ENCODE assay signal across 16 mouse cellular contexts in genomic region chr13:109350100-109350499, GRCm38 (mm10).
DNase-seq lines count a peak whose midpoint lies in the region; ATAC-seq and TF ChIP-seq lines count a peak whose summit lies in the region.
"Had no signal": no experiment of that assay in that cellular context is flagged by ENCODE, and none has a peak within 500 bp of the region (broad histone marks: within the 10 kb centered on the region; RNA-seq: fewer than 3 reads in every experiment).

No protein-coding gene starts in this region.

- 61% methylated on average over 7 of the region's 7 CpGs for WGBS in forebrain, embryonic 11.5 days
- 85% methylated on average over 7 of the region's 7 CpGs for WGBS in forebrain, embryonic 10.5 days
- WGBS in hindbrain, embryonic 16.5 days, result 30% methylated on average over 7 of the region's 7 CpGs
- WGBS in neural tube, embryonic 13.5 days, result 41% methylated on average over 7 of the region's 7 CpGs

- no peak overlapping the region for H3K9ac ChIP-seq in forebrain, embryonic 11.5 days (ENCODE audit: low read length)
- no peak overlapping the region for H3K9ac ChIP-seq in hindbrain, embryonic 16.5 days (ENCODE audit: low read depth, low read length)
- no peak overlapping the region for H3K9ac ChIP-seq in neural tube, embryonic 13.5 days
- H3K9ac ChIP-seq: lung, embryonic 15.5 days had no signal

- H3K27ac ChIP-seq in forebrain, embryonic 11.5 days (ENCODE audit: low read depth, low read length), result no peak overlapping the region
- no peak overlapping the region for H3K27ac ChIP-seq in forebrain, embryonic 10.5 days
- no peak overlapping the region for H3K27ac ChIP-seq in testis, adult 2 months (ENCODE audit: control insufficient read depth, insufficient read depth, low read depth, low read length)
- peak overlapping the region; percentile 34; the same call in 1 of the 2 replicates for H3K27ac ChIP-seq in hindbrain, embryonic 16.5 days (ENCODE audit: low read depth, low read length)
- no peak overlapping the region for H3K27ac ChIP-seq in neural tube, embryonic 13.5 days (replicated peaks)
- H3K27ac ChIP-seq: lung, embryonic 15.5 days had no signal

- no peaks in the 10 kb centered on the region for H3K9me3 ChIP-seq in forebrain, embryonic 11.5 days (ENCODE audit: control insufficient read depth, low read length)
- no peaks in the 10 kb centered on the region for H3K9me3 ChIP-seq in forebrain, embryonic 10.5 days
- H3K9me3 ChIP-seq in hindbrain, embryonic 16.5 days (ENCODE audit: control insufficient read depth, low read length), result no peaks in the 10 kb centered on the region
- no peaks in the 10 kb centered on the region for H3K9me3 ChIP-seq in neural tube, embryonic 13.5 days
- H3K9me3 ChIP-seq: lung, embryonic 15.5 days; megakaryocyte, embryonic 14.5 days had no signal

- H3K4me1 ChIP-seq in forebrain, embryonic 11.5 days (replicated peaks; ENCODE audit: control insufficient read depth, insufficient read depth, low read length), result 0 out of 2 replicates have a peak, but pooled peaks cover 4% of the 10 kb centered on the region
- H3K4me1 ChIP-seq in forebrain, embryonic 10.5 days, result peaks cover 10% of the 10 kb centered on the region
- peaks cover 4% of the 10 kb centered on the region for H3K4me1 ChIP-seq in testis, adult 2 months (ENCODE audit: control insufficient read depth, insufficient read depth, low read length)
- H3K4me1 ChIP-seq in hindbrain, embryonic 16.5 days (ENCODE audit: control insufficient read depth, insufficient read depth, low read depth, low read length), result no peaks in the 10 kb centered on the region
- peaks cover 9% of the 10 kb centered on the region; the same call in 1 of the 2 replicates for H3K4me1 ChIP-seq in neural tube, embryonic 13.5 days (replicated peaks)
- H3K4me1 ChIP-seq: megakaryocyte, embryonic 14.5 days had no signal

- TF ChIP-seq CTCF in testis, adult 2 months (IDR thresholded peaks at IDR 0.05; ENCODE audit: control insufficient read depth, insufficient read depth, insufficient replicate concordance, low read depth, low read length), result no peak

- no peak overlapping the region for H3K4me3 ChIP-seq in forebrain, embryonic 11.5 days (ENCODE audit: low read depth, low read length)
- no peak overlapping the region for H3K4me3 ChIP-seq in forebrain, embryonic 10.5 days
- peak overlapping the region; percentile 1 for H3K4me3 ChIP-seq in testis, adult 2 months (ENCODE audit: control insufficient read depth, low read depth, low read length)
- H3K4me3 ChIP-seq in hindbrain, embryonic 16.5 days (ENCODE audit: low read length), result no peak overlapping the region
- H3K4me3 ChIP-seq in neural tube, embryonic 13.5 days, result no peak overlapping the region
- H3K4me3 ChIP-seq: lung, embryonic 15.5 days; megakaryocyte, embryonic 14.5 days had no signal

- H3K27me3 ChIP-seq in forebrain, embryonic 11.5 days (ENCODE audit: control insufficient read depth, insufficient read depth, low read length), result no peaks in the 10 kb centered on the region
- H3K27me3 ChIP-seq in forebrain, embryonic 10.5 days (ENCODE audit: poor library complexity, severe bottlenecking), result no peaks in the 10 kb centered on the region
- no peaks in the 10 kb centered on the region for H3K27me3 ChIP-seq in testis, adult 2 months (ENCODE audit: control insufficient read depth, insufficient read depth, low read length)
- H3K27me3 ChIP-seq in hindbrain, embryonic 16.5 days (replicated peaks; ENCODE audit: control insufficient read depth, insufficient read depth, low read length), result no peaks in the 10 kb centered on the region
- H3K27me3 ChIP-seq in neural tube, embryonic 13.5 days, result no peaks in the 10 kb centered on the region
- H3K27me3 ChIP-seq: lung, embryonic 15.5 days; megakaryocyte, embryonic 14.5 days had no signal

- no peak for DNase-seq in forebrain, embryonic 11.5 days (ENCODE audit: low spot score)
- DNase-seq in forebrain, embryonic 10.5 days (ENCODE audit: extremely low spot score, low spot score), result no peak
- DNase-seq in testis, postnatal 14 days (ENCODE audit: low spot score), result no peak
- DNase-seq in urinary bladder, postnatal 36 days (ENCODE audit: low spot score in 2 of 2), result no peak
- DNase-seq in adrenal gland, adult 18-20 months (ENCODE audit: low spot score in 2 of 2), result no peak
- DNase-seq: gastrocnemius, postnatal 14 days; heart, postnatal 4 days; kidney, adult 2 months; kidney, postnatal 4 days had no signal

- no peak overlapping the region for H3K4me2 ChIP-seq in forebrain, embryonic 11.5 days (ENCODE audit: low read depth, low read length, severe bottlenecking)
- H3K4me2 ChIP-seq in hindbrain, embryonic 16.5 days (ENCODE audit: low read length), result no peak overlapping the region
- H3K4me2 ChIP-seq in neural tube, embryonic 13.5 days, result no peak overlapping the region
- H3K4me2 ChIP-seq: heart, embryonic 11.5 days; liver, embryonic 11.5 days; lung, embryonic 15.5 days had no signal

- no peak for TF ChIP-seq POLR2A in testis, adult 2 months (IDR thresholded peaks at IDR 0.05; ENCODE audit: control insufficient read depth, low read depth, low read length)

- no peaks in the 10 kb centered on the region for H3K36me3 ChIP-seq in forebrain, embryonic 11.5 days (ENCODE audit: control insufficient read depth, insufficient read depth, low read length)
- no peaks in the 10 kb centered on the region for H3K36me3 ChIP-seq in forebrain, embryonic 10.5 days (replicated peaks)
- H3K36me3 ChIP-seq in testis, adult 2 months (ENCODE audit: control insufficient read depth, insufficient read depth, low read length), result no peaks in the 10 kb centered on the region
- H3K36me3 ChIP-seq in hindbrain, embryonic 16.5 days (ENCODE audit: control insufficient read depth, insufficient read depth, low read length), result no peaks in the 10 kb centered on the region
- no peaks in the 10 kb centered on the region for H3K36me3 ChIP-seq in neural tube, embryonic 13.5 days
- H3K36me3 ChIP-seq: lung, embryonic 15.5 days had no signal

- ATAC-seq in forebrain, embryonic 11.5 days (replicated peaks; ENCODE audit: low FRiP score), result peak; percentile 88
- ATAC-seq in hindbrain, embryonic 16.5 days, result peak; percentile 85
- 0 out of 2 replicates have a peak, but pooled peaks have one; percentile 32 for ATAC-seq in neural tube, embryonic 13.5 days (ENCODE audit: low read depth)

Comparison
In these comparisons a context has a peak if more than half of its experiments do, and no peak if none do; other contexts are left out.
1. ATAC-seq: peak in every context shown above with its lines; median percentile 88 in forebrain, embryonic 11.5 days; 85 in hindbrain, embryonic 16.5 days; 32 in neural tube, embryonic 13.5 days.